Mouse (Mus musculus): Measurements from ENCODE around the gene Pptc7.
A peak's percentile ranks its signal among the peaks of the same experiment; 100 is the strongest.

Pptc7 gene

DNA sequence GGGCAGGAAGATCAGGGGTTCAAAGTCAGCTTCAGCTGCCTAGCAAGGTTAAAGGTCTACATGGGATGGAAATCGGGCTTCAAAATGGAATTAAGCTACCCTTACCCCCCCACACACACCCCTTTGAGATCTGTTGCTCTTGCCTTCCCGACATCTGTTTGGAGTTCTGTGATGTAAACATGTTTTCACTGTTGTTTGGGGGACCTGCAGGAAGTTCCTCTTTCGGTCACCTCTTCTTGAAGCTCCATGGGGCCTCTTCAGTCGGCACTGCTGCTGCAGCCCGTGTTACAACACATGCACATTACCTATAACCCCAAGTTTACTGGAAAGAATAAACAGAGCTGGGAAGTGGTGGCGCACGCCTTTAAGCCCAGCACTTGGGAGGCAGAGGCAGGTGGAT lies 17.0 kb upstream of the Pptc7 start:
- no peak for DNase-seq (ENCODE audit: low spot score in 2 of 2)

DNA sequence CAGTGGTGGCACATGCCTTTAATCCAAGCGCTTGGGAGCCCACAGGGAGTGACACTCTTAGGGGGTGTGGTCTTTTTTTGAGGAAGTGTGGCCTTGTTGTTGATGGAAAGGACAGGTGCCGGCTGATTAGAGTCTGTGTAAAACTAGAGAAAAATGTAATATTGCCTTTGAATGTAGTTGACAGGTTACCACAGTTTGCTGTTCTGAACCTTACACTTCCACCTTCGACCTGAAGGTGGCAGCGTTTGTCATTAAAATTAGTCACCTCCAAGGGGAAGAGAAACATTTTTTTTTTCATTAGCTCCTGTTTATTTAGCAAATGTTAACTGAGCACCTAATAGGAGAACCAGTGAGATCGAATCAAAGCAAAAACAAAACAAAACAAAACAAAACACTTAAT lies 16.3 kb upstream of the Pptc7 start:
- peak in 1 of 2 experiments; percentile 69 for DNase-seq (ENCODE audit: low spot score in 2 of 2)

DNA sequence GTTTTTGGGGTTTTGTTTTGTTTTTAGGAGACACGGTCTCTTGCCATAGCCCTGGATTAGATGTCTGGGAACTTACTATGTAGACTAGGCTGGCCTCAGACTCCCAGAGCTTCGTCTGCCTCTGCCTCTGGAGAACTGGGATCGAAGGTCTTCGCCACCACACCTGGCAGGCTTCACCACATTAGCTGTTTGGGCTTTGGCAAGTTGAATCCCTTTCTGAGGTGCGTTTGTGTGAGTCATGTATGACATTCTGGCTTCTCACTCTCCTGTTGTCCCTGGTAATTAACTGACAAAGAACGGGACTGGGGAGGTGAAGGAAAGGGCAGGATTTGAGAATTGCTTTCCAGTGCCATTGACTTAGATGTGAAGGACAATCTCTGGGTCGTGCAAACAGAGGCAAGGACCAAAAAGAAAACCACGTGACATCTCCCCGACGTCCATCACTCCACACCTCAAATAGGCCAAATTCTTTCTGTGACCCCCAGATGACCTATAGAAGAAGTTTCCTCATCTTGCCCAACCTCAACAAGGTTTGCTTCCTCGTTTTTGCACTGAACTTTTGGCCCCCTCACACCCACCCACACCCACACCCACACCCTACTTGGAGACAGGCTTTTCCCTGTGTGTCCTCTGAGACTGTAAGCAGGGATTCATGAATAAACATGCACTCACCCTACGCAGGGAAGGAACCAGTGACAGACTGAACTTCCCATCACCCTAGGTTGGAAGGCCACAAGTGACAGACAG lies 15.1 kb upstream of the Pptc7 start:
- no peak for DNase-seq (ENCODE audit: low spot score in 2 of 2)

DNA sequence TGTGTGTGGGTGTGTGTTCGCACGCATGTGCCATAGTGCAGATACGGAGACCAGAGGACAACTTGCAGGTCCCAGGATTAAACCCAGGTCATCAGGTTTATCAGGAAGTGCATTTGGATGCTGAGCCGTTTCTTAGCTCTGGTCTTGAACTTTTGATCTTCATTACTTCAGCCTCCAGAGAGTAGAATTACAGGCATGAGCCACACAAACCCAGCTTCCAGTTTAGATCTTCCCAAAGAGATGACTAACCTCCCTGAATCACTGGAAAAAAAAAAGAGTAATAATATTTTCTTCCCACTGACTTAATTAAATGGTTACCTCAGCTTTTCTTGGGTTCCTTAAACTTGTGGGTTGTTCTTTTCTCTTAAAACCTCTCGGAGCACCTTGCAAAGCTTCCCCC lies 11.3 kb upstream of the Pptc7 start:
- no peak for DNase-seq (ENCODE audit: low spot score in 2 of 2)

DNA sequence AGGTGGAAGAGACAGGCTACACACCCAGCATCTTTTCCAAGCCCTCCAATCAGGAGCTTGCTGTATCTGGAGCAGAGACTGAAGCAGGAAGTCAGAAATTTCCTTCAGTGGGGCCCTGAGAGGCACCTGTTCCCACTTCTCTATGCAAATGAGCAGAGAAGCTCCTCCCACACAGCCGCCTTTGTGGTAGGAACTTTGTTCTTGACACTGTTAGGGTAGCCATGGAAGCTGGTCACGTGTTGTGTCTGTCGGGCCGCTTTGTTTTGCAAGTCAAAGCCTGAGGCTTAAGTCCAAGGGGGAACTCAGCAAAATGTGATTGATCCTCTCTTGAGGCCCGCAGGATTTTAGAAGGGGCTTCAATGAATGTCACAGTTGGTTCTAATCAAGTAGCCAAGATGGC lies 9.4 kb upstream of the Pptc7 start:
- no peak for DNase-seq (ENCODE audit: low spot score in 2 of 2)

DNA sequence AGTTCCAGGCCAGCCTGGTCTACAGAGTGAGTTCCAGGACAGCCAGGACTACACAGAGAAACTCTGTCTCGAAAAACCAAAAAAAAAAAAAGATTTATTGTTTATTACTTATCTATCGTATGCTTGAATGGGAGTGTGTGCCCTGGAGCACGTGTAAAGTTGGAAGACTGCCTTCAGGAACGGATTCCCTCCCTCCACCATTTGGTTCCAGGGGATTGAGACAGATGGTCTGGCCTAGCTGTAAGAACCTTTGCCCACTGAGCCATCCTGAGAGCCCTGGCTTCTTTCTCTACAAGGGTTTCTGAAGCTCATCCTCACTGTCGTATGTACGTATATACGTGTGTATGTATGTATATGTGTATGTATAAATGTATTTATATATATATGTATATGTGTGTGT lies 5.2 kb upstream of the Pptc7 start:
- no peak for DNase-seq (ENCODE audit: low spot score in 2 of 2)

DNA sequence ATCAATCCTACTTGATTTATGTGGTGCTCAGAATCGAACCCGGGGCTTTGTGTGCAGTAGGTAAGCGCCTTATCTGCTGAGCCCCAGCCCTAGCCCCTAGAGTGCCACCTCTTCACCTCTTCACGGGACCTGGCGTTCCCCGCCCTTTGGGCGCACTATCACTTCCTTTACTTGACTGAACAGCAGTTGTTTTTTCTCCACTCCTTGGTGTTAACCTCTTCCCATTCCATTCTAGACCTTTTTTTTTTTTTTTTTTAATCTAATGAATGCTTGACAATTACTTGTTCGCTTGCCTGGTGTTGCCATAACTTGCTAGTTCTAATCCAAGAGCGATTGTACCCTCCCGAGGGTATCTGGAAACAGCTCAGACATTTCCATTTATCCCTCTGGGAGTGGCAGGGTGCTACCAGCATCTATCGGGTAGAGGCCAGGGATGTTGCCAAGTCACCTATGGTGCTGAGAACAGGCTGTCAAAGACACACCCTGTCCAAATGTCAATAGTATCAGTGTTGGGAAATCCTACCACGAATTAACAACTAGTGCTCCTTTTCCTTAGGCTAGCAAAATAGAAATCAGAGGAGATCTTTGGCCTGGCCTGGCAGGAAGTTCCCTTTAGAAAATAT lies 4.3 kb upstream of the Pptc7 start:
- no peak for DNase-seq (ENCODE audit: low spot score in 2 of 2)

DNA sequence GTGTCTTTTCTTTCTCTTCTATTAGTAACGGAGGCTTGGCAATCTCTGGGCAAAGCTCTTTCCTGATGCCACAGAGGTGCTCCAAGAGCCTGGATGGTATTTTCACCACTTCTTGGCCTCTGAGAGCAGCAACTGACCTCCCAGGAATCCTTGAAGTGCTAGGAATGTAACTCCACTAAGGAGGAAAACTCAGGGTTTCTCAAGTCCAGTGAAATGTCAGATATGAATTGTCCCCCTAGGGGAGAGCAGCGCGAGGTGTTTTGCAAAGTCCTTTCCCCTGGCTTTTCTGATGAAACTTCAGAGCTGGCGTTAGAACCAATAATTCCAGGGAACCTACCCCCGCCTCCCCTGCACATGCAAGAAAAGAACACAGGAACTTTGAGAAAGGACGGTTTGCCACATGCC lies 3.7 kb upstream of the Pptc7 start:
- DNase-seq (ENCODE audit: low spot score in 2 of 2), result no peak

DNA sequence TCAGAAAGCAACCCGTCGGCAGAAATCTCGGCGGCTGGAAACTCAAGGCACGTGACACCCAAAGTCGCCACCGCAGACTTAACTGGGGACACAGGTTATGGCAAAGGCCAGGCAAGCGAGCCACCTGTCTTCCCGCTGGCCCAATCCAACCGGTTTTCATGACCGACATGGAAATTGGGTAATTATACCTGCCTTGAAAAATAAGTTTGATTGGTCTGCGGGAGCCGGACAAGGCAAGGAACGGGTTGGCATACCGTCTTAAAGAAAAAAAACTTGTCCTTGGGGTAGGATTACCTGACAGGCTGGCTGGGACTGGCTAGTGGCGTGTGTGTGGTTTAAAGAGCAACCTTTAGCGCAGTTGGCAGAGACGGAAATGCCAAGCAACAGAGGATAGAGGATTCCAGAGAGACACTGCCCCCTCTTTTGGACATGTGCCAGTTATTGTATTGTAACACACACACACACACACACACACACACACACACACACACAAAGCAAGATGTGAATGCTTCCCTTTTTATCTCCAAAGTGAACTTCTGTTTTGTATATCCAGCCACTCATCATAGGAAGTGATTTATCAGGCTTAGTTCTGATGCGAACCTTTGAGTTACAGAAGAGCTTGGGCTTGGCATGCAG lies 3.2 kb upstream of the Pptc7 start:
- no peak for DNase-seq (ENCODE audit: low spot score in 2 of 2)

DNA sequence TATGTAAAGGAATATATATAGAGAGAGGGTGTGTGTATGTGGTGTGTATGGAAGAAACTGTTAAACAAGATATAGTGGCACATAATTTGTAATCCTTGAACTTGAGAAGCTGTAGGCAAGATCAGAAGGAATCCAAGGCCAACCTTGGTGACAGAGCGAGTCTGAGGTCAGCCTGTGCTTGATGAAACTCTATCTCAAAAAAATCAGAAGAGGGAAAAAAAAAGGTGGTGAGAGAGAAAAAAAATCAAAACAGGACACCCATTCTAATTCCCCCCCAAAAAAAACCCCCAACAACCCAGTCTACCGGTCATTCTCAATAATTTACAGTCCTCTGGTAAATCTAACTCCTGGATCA lies 360 bp upstream of the Pptc7 start:
- no peak for DNase-seq (ENCODE audit: low spot score in 2 of 2)

DNA sequence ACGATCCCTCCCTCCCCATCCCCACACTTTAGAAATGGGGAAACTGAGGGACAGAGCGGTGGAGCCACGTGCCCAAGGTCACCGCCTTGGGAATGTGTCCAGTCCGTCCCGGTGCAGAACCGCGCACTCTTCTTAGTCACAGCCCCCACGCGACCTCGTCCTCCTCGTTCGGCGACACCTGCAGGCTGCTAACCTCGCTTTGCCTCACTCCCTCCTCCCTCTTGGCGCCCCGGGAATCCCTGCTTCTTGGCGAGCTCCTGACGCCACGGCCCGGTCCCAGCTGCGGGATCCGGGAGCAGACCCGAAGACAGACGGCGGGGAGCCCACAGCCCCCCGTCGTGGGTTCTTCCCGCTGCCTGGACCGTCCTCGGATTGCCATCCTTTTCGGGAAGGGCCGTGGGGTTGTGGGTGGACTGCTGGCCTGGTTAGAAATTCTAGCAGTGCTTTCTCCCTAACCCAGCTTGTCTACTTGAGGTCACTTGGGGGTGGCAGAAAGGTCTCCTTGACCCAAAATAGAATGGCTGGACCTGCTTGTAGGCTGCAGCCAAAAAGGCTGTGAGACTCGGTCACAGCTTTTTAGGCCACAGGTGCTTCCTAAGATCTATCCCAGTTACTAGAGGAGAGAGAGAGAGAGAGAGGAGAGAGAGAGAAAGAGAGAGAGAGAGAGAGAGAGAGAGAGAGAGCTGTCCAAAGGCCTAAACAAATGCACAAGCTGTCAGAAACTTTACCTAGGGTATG lies 1.0 kb downstream of the Pptc7 start:
- DNase-seq (ENCODE audit: low spot score in 2 of 2), result peak; percentile 47 to 52

DNA sequence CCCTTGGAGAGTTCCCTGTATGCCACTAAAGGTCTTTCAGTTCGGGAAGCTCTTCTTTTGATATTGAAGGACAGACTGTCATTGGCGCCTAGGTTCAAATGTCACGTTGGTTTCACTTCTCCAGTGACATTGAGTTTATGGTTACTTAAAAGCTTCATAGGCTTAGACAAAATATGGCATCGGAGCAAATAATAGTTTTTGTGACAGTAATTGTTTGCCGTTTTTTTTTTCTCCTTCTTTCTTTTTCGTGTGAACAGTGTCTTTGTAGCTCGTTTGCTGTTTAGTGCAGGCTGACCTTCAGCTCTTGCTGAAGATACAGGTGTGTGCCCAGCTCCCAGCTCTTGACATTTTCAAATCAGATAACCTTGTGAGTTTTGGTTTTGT lies 1.6 kb downstream of the Pptc7 start:
- DNase-seq (ENCODE audit: low spot score in 2 of 2), result no peak

DNA sequence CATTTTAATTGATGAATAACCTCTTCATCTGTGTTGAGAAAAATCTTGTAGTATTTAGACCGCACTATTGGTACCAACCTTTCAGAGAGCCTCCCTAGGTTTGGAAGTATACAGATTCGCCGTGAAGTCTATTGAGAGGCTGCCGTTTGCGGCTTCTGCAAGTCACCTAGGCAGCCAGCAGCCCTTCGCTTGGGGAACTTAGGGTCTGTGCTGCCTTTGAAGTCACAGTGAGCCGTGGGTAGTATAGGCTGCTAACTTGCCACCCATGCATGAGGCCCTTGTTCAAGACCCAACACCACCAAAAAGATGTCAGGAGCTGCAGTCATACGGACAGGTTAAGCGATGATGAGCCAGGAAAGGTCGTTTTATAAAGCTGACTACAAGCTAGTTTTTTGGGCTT lies 2.0 kb downstream of the Pptc7 start:
- no peak for DNase-seq (ENCODE audit: low spot score in 2 of 2)

DNA sequence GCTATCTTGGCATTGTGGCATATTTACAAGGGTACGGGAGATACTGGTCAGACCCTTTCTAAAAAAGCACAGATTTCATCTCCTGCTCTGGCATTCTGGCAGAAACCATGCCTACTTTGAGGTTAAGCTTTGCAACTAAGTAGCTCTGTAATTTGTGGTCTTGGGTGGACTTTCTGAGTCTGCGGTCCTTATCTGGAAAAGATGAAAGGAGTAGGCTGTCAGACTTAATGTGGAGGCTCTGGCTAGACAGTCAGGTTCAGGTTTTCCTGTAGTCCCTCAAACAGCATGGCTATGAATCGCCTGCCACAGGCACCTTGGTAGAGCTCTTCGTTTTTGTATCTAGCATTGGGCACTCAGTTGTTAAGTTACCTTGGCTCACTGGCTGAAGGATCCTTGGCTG lies 2.9 kb downstream of the Pptc7 start:
- DNase-seq (ENCODE audit: low spot score in 2 of 2), result no peak

DNA sequence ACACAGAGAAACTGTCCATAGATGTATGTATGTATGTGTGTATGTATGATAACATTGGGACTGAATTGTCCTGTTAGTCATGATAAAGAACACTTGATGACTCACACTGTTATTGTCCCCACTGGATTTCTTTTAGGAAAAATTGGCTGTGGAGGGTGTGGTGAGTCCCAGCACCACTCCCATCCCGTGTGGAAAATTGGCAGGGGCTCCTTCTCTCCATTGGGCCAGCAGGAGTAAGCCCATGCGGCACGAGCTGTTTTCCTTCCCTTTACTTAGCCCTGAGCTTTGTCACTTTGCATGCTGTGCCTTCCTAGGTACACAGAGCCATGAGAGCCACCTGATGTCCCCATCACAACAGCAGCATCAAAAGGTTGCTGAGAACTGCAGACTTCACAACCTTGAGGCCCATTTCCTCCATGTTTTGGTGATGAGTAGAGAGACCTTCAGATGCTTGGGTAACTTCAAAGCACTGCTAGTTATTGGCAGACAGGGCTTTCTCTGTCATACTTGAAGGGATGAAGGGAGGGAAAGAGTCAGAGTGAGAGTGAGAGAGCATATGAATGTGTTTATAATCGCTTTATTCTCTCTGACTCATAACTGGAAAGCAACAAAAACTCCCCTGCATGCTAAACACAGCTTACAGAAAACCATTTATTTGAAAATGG lies 4.1 kb downstream of the Pptc7 start:
- peak in 1 of 2 experiments; percentile 57 for DNase-seq (ENCODE audit: low spot score in 2 of 2)

DNA sequence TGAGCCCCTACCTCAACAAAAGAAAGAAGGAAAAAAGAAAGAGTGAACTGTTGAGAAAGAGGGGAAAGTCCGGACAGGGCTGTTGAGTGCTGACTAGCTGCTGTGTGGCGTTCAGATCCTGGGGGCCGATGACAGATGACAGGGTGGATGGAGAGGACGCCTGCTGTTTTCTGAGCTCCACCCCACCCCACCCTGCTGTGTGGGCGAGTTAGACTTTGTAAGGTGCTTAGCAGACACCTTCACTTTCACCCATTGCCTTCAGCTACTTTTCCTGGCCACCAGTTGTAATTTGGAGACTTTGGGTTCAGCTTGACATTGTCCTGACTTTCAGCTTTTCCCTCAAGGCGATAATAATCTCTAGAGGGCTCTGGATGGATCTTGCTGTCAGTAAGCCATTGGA lies 7.0 kb downstream of the Pptc7 start:
- no peak for DNase-seq (ENCODE audit: low spot score in 2 of 2)

DNA sequence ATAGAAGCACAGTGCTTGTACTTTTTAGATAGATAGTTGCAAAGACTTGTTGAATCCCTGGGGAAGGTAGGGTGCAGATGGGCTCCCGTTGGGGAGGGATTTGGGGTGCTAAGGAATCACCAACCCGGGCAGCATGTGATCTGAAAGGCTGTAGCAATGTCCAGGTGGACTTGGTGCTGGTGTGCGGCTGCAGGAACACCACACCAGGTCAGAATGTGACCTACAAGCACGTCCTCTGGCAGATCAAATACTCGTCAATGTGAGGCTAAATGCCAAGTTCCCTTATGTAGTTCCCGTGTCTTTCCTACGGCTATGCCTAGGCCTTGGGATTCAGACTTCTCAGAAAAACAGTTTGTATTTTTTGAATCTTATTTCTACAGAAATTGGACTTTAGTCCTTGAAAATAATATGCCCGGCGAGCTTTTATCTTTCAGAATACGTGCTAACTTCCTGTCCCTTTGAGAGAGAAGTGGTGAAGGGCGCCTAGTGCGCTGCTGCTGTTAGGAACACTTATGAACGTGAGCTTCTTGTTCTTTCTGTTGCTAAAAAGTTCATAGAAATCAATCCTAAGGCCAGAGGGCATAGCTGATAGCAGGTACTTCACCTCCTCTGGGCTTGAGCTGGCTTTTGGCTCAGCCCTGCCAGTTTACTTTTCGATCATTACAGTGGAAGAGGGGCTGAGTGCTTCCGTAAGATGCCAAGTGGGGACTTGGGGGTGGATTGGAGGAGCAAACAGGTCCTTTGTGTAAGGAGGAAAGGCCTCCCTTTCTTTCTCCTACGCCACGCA lies 7.6 kb downstream of the Pptc7 start:
- DNase-seq (ENCODE audit: low spot score in 2 of 2), result no peak

DNA sequence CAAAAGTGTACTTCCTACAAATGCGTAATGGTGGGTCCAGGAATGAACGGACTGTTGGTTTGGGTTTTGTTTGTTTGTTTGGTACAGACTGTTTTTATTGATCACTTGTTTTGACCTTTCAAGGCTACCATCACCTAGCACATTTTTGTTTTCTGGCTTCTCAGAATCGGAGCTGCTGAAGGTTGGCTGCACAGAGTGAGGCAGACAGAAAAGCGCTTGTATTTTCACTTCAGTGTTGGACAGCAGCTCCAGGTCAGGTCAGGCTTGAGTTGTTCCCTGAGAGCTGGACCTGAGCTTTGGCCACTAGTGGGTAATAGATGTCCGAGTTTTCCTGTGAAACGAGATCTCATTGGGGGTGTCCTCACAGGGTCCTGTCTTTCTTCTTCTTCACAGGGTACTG lies 9.0 kb downstream of the Pptc7 start:
- no peak for DNase-seq (ENCODE audit: low spot score in 2 of 2)

DNA sequence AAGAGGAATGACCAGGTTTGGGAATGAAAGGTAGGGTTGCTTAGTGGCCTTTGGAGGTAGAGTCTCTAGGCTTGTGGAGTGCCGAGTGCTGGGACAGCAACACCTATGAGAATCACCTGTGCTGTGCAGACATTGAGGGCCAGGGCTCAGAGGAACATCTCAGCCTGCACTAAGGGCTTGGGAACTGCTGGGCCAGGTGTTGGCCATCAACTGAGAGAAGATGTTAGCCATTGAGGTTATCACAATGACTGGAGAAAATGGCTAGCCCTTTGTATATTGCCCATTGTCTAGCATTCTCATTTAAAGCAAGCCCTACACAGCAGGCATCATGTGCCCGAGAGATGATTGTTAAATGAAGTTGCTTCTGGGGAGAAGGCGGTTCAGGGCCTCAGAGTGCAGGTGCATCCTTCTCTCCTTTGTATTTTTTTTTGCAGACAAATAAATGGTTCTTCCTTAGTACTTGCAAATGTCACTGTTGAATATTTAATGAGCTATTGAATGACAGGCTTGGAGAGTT lies 10.1 kb downstream of the Pptc7 start:
- no peak for DNase-seq (ENCODE audit: low spot score in 2 of 2)

DNA sequence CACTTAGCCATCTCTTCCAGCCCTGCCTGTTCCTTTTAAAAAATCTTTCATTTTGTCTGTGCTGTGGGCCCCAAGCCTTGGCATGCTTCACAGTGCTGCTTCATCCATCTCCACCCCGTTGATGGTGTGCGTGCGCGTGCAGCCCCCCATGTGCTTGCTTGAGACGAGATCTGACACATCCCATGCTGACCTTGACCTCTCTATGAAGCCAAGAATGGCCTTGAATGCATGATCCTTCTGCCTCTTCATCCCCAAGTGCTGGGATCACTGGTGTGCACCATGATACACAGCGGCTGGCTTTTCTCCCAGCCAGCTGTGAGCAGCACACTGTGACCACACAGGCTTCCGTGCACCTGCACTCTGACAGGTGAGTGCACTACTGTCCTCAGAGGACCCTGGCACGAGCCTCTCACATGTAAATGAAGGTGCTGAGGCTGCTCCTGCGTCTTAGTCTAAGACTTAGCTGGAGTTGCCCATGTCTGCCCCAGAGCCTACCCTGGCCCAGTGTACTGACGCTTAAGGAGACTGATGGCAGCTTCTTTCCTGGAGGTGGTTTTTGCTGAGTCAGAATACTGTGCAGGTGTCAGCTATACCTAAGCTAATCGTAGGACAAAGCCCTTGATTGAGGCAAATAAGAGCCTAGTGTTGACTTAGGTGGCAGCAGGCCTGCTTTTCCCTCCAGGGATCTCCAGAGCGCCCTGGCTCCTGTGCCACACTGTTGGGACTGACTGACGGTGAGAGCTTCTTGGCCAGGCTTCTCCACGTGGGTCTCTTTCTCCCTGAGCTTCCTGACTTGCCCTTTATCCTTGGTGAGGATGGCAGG lies 11.2 kb downstream of the Pptc7 start:
- no peak for DNase-seq (ENCODE audit: low spot score in 2 of 2)

All from heart, adult 9 months (tissue).